In the genomic region with DNA sequence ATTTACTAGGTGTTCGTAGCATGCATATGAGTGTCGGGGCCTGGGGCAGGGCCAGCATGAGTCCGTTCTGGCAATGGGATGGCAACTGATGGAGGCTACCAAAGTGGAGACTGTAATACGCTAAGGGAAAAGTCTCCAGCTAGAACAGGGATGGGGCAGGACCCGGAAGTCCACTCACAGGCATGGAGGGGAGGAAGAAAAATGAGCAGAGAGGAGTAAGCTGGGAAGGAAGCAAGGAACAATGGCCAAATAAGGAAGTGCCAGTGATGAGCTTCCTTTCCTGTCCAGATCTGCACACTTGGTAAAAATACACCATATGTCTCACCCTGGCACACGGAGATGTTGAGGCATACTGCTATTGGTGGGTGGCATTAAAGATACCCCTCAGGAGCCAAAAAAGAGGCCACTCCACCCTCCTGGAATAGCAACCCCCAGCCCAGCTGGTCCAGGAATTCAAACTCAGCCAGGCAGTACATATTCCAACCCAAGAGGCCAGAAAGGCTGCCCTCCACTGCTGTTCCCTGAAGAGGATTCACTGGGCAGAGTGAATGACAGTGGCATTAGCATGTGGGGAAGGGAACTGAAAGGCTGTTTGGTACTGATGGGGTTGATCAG, we compare ENCODE assay signal across 9 mouse cellular contexts. TPM values are rescaled to one million over a fixed set of nuclear protein-coding genes. Genes with fewer than 3 reads are reported as not detected.
DNase-seq lines count a peak whose midpoint lies in the region; ATAC-seq lines count a peak whose summit lies in the region.
"Had no signal": no experiment of that assay in that cellular context is flagged by ENCODE, and none has a peak within 500 bp of the region (broad histone marks: within the 10 kb centered on the region; RNA-seq: fewer than 3 reads in every experiment).

No protein-coding gene starts in this region.

- 0 out of 2 replicates have a peak, but pooled peaks have one; percentile 21 for ATAC-seq in neural tube, embryonic 14.5 days (ENCODE audit: low read depth)
- ATAC-seq in neural tube, embryonic 15.5 days (ENCODE audit: low FRiP score), result no peak

- WGBS in heart, embryonic 10.5 days, result 76% methylated on average over 6 of the region's 6 CpGs
- 85% methylated on average over 6 of the region's 6 CpGs for WGBS in neural tube, embryonic 14.5 days
- 80% methylated on average over 6 of the region's 6 CpGs for WGBS in neural tube, embryonic 15.5 days

- no peaks in the 10 kb centered on the region for H3K27me3 ChIP-seq in heart, embryonic 10.5 days (ENCODE audit: insufficient read depth, poor library complexity, severe bottlenecking)
- H3K27me3 ChIP-seq in neural tube, embryonic 14.5 days (ENCODE audit: control insufficient read depth, insufficient read depth, low read length), result no peaks in the 10 kb centered on the region
- no peaks in the 10 kb centered on the region for H3K27me3 ChIP-seq in neural tube, embryonic 15.5 days (replicated peaks)

- no peak overlapping the region for H3K4me2 ChIP-seq in neural tube, embryonic 14.5 days (ENCODE audit: low read depth, low read length)
- H3K4me2 ChIP-seq in neural tube, embryonic 15.5 days, result no peak overlapping the region

- no peak overlapping the region for H3K4me3 ChIP-seq in heart, embryonic 10.5 days
- no peak overlapping the region for H3K4me3 ChIP-seq in neural tube, embryonic 14.5 days (ENCODE audit: low read depth, low read length)
- H3K4me3 ChIP-seq in neural tube, embryonic 15.5 days (replicated peaks), result no peak overlapping the region

- no peaks in the 10 kb centered on the region for H3K36me3 ChIP-seq in heart, embryonic 10.5 days
- no peaks in the 10 kb centered on the region for H3K36me3 ChIP-seq in neural tube, embryonic 14.5 days (ENCODE audit: control insufficient read depth, insufficient read depth, low read length)
- no peaks in the 10 kb centered on the region for H3K36me3 ChIP-seq in neural tube, embryonic 15.5 days

- H3K4me1 ChIP-seq in heart, embryonic 10.5 days, result peaks cover 64% of the 10 kb centered on the region
- H3K4me1 ChIP-seq in neural tube, embryonic 14.5 days (ENCODE audit: control insufficient read depth, insufficient read depth, low read length), result no peaks in the 10 kb centered on the region
- 0 out of 2 replicates have a peak, but pooled peaks cover 4% of the 10 kb centered on the region for H3K4me1 ChIP-seq in neural tube, embryonic 15.5 days

- H3K27ac ChIP-seq in heart, embryonic 10.5 days, result peak overlapping the region; percentile 60
- no peak overlapping the region for H3K27ac ChIP-seq in neural tube, embryonic 14.5 days (ENCODE audit: low read depth, low read length)
- no peak overlapping the region for H3K27ac ChIP-seq in neural tube, embryonic 15.5 days (replicated peaks)

- intact Hi-C loops in heart, postnatal 25 days (cut with DNase I), result no loop called here

- no peak for DNase-seq in heart, embryonic 10.5 days (ENCODE audit: low spot score)
- no peak for DNase-seq in heart, postnatal 25 days (ENCODE audit: low spot score)
- peak; percentile 88 for DNase-seq in layer of hippocampus, adult 9-11 months
- DNase-seq in right cerebral cortex, postnatal 36 days (ENCODE audit: low spot score in 2 of 2), result peak; percentile 57 to 83
- no peak for DNase-seq in spleen, adult 12 weeks (ENCODE audit: low spot score)
- no peak for DNase-seq in urinary bladder, postnatal 25 days (ENCODE audit: low spot score)
- DNase-seq: kidney, adult 2 months had no signal

- H3K9me3 ChIP-seq in heart, embryonic 10.5 days, result no peaks in the 10 kb centered on the region
- no peaks in the 10 kb centered on the region for H3K9me3 ChIP-seq in neural tube, embryonic 14.5 days (ENCODE audit: control insufficient read depth, low read length)
- no peaks in the 10 kb centered on the region for H3K9me3 ChIP-seq in neural tube, embryonic 15.5 days (replicated peaks)

- H3K9ac ChIP-seq in neural tube, embryonic 14.5 days (replicated peaks; ENCODE audit: low read depth, low read length), result no peak overlapping the region
- H3K9ac ChIP-seq in neural tube, embryonic 15.5 days (replicated peaks), result no peak overlapping the region

RNA-seq across cellular contexts. Expression of a gene that starts 57.7 kb away (rescaled TPM):
- polyA plus RNA-seq in heart, embryonic 10.5 days (2016; fragmentation: Nextera tagmentation; extraction: Ambion mirVana), result 58.3 and 65.9 TPM in 2 replicates
- total RNA-seq in heart, postnatal 25 days (2021), result 10 to 100 TPM; 35.8 to 50.2 TPM
- 9.9 and 14.9 TPM in 2 replicates for polyA plus RNA-seq in neural tube, embryonic 14.5 days (2014; fragmentation: Nextera tagmentation; extraction: Ambion mirVana)
- polyA plus RNA-seq in neural tube, embryonic 15.5 days (2015; fragmentation: Nextera tagmentation; extraction: Ambion mirVana), result 16.5 and 17.4 TPM in 2 replicates

Comparison
In these comparisons a context has a peak if more than half of its experiments do, and no peak if none do; other contexts are left out.
1. DNase-seq: peak in layer of hippocampus, adult 9-11 months (single experiment) and right cerebral cortex, postnatal 36 days (2 of 2); none in heart, embryonic 10.5 days (single experiment), heart, postnatal 25 days (single experiment), spleen, adult 12 weeks (single experiment) and urinary bladder, postnatal 25 days (single experiment).